Mouse (Mus musculus) liver, embryonic 14 days (tissue): Measurements from ENCODE around the gene Fignl2. TPM values are rescaled to one million over a fixed set of nuclear protein-coding genes. Genes with fewer than 3 reads are reported as not detected.

ENCODE experiments used
- polyA plus RNA-seq: library from polyadenylated mRNA; depleted of rRNA; stranded (reverse); fragments of >200 nt; gene quantifications from 2 replicates; pipeline ENCODE4 v1.2.3, GENCODE M21; 2012; rRNA removed

The Fignl2 gene
- 1.0 and 1.2 TPM in 2 replicates for polyA plus RNA-seq

DNA sequence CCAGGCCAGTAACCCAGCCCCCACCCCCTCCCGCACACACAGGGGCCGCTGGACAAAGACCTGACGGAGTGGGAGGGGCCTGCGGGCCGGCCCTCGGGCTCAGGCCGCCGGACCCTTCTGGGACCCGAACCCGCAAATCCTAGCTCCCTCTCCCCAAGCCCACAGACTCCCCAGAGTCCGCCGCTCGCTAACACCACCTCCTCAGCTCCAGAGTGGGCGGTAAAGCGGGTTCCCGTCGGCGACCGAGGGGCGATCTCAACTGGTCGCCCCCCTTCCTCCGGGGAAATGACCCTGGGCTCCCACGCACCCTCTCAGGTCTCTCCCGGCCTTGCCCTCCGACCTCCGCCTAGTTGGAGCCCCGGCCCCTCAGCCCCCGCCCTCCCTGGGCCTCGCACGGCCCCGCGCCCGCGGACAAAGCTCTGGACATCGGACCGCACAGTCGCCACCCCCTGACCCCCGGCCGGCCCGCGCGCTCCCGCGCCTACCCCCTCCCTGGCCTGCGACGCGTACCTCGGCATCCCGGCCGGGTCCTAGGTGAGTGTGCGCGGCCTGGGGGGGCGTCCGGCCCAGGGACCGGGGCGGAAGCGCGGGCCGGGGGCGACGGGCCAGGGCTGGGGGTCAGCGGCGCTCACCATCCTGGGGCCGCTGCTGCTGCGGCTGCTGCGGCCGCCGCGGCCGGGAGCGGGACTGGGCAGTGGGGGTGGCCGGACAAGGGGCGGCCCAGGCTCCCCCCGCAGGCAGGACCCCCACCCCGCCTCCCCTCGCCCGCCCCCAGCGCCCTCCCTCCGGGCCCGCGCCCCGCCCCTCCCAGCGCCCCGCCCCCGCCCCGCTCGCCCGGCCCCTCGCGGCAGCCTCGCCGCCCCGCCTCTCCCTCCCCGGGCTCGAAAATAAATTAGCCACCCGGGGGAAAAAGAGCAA is at the start of gene Fignl2:
Gene Fignl2 (minus strand): TSS at position 755 of the 918 bp plus-strand sequence.

DNA sequence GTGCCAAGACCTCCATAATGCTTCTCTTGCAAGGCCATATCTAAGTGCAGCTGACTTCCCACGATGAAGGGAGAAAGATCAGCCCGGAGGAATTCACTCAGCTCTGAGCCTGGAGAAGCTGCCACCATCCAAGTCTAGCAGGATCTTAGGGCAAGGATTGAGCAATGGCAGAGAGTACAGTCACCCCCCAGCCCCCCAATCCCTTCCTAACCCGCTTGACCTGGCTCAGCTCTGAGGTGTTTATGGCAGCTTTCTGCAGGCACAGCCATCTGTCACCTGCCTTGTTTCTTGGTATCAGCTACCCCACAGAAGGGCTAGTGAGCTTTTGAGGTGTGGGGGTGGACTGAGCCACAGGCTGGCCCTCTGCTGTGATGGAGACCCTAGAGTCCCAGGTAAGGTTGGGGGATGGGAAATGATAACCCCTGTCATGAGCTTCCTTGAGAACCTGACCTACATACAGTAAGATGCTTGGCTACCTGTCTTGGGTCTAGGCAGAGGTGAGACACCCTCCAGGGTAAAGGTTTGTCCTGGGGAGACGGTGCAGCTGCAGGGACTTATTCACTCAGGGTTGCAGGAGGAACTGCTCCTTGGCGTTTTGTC is 37.2 kb upstream of the Fignl2 start, which contains the start of gene Ankrd33:
Gene Ankrd33 (plus strand): TSS at position 245 of the 600 bp plus-strand sequence.

DNA sequence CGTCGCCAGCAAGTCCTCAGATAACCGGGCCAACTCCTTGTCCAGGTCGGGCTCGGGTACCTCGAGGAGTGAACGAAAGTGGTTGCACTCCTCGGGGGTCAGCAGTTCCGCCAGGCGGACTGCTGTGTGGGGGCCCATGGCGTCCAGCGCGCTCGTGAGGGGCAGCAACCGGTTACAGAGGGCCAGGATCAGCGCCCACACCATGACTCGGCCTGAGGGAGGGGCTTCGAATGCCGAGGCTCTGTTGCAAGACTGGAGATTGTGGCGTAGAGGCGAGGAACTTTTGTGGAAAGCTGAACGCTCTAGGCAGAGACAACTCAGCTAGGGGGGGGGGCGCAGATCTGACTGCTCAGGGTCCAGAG is 31.2 kb downstream of the Fignl2 start, which contains the start of gene Gm47841:
Gene Gm47841 (minus strand): TSS at position 204 of the 362 bp plus-strand sequence.

Other genes with a start within 250 kb of the Fignl2 start
- gene Scn8a, start 208.7 kb downstream of the Fignl2 start, polyA plus RNA-seq = 0.07 and 0.28 TPM in 2 replicates
- gene Gm47841, start 31.2 kb downstream of the Fignl2 start, polyA plus RNA-seq = not detected in 2 replicates
- not detected in 2 replicates for gene Ankrd33, start 37.2 kb upstream of the Fignl2 start, polyA plus RNA-seq
- 1.1 and 1.4 TPM in 2 replicates for gene Acvrl1, start 50.0 kb upstream of the Fignl2 start, polyA plus RNA-seq
- 3.1 and 3.4 TPM in 2 replicates for gene Acvr1b, start 95.5 kb upstream of the Fignl2 start, polyA plus RNA-seq
- gene Grasp, start 145.6 kb upstream of the Fignl2 start, polyA plus RNA-seq = 0.46 and 0.78 TPM in 2 replicates
- 0.34 and 0.45 TPM in 2 replicates for gene Nr4a1, start 175.7 kb upstream of the Fignl2 start, polyA plus RNA-seq
- gene Atg101, start 205.7 kb upstream of the Fignl2 start, polyA plus RNA-seq = 18.2 and 18.4 TPM in 2 replicates
- gene 6030408B16Rik, start 214.6 kb upstream of the Fignl2 start, polyA plus RNA-seq = 0.10 and 0.14 TPM in 2 replicates